Mouse (Mus musculus) monocyte, adult 5-6 weeks (primary cell): ENCODE results near the gene Tcte1. TPM values are rescaled to one million over a fixed set of nuclear protein-coding genes. Genes with fewer than 3 reads are reported as not detected.

Source experiments
- ATAC-seq: fragments of 153-309, 156-312 bp; replicated peaks from 2 replicates; pipeline ENCODE4 v1.8.0; 2017; ENCODE audit warnings: mild to moderate bottlenecking; ENCODE audit not compliant: low TSS enrichment, insufficient number of reproducible peaks, severe bottlenecking, poor library complexity, low FRiP score
- total RNA-seq: library from RNA; stranded (forward); fragments of 200-1000, 200-491, 200-594 nt; gene quantifications from 3 replicates; pipeline ENCODE4 v1.2.3, GENCODE M21; 2017

Tcte1 gene
- total RNA-seq, 1 experiment from 2014 or later = not detected

DNA sequence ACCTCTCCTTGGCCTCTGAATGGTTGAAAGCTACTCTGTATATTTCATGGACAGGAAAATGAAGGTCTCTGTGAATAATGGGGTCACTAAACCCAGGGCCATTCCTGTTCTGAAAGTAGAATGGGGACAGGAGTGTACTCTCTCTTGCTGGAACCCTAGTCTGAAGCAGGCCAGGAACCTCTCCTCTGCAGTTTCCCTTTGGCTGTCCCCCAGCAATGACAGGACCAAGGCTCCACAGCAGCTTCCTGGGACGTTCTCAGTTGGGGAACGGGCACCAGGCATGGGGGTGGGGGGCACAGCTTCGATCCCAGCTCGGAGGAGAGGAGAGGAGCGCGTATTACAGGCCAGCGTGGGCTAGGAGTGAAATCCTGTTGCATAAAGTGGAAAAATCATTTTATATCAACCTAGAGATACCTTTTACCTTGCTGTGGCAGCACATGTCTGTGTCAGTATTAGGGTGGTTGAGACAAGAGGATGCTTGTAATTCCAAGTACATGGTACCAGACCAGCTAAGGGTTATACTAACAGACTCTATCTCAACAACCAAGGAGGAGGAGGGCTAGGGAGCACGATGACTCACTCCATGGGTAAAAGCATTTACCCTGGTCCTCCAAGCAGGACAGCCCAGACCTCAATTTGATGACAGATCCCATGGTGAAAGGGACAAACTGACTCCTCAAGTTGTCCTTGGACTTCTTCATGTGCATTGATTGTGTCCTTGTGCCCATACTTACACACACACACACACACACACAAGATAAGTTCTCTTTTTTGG lies 52.1 kb downstream of the Tcte1 start:
- ATAC-seq = no peak

- ATAC-seq = no peak
Observed at GRCm38 (mm10) chr17:45578242-45578641, 55.0 kb downstream of the Tcte1 start.

DNA sequence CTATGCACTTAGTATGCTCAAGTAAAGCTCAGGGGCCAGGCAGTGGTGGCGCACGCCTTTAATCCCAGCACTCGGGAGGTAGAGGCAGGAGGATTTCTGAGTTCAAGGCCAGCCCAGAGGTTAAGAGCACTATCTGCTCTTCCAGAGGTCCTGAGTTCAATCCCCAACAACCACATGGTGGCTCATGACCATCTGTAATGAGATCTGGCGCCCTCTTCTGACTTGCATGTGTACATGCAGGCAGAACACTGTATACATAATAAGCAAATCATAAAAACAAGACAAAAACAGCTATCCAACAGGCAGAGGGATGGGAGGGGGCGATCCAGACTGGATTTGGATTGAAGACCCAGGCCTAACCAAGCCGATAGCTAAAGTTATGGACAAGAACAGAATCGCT lies 55.6 kb downstream of the Tcte1 start:
- ATAC-seq = no peak

DNA sequence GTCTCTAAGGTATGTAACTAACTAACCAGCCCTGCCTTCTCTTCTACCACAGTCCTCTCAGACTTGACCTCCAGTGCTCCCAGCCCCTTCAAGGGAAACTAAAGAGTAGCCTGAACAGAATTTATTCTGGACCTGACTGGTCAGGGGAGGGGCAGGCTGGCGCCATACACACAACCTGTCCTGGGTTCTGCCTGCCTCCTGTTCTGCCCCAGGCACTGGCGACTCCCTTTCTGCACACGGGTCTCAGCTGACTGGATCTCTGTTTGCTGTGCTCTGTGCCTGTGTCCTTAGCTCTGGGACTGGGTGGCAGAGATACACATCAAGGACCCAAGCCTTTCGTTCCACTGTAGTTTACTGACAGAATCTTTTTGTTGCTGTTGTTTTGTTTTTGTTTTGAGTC lies 56.3 kb downstream of the Tcte1 start:
- ATAC-seq = no peak

DNA sequence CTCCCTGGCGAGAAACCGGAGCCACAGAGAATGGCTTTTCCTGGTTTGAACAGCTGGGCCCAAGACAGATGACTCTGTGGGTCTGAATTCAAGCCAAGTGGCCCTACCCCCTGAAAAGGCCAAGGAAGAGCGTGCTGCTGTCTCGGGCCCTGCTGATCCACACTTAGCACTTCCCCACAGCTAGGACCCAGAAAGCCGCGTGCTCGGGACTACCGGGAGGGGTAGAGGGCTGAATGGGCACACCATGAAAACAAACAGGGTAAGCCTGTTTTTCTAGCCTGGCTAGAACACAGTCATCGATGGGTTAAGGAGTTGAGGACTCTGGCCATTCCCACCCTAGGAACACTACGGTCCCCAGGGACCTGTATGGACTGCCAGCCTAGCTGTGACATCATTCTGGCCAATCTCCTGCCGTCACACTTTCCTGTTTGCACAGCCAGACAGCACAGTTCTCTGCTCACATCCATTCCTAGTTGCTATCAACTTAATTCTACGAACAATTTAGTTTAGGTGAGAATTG lies 57.8 kb downstream of the Tcte1 start:
- ATAC-seq = no peak

- ATAC-seq = peak; percentile 42; the same call in 1 of the 2 replicates
Observed at GRCm38 (mm10) chr17:45581567-45581983, 58.3 kb downstream of the Tcte1 start.

GRCm38 (mm10) chr17:45582188-45582587 lies 59.0 kb downstream of the Tcte1 start:
- ATAC-seq = no peak

- ATAC-seq = no peak
Observed at GRCm38 (mm10) chr17:45582715-45583355, 59.6 kb downstream of the Tcte1 start.

- ATAC-seq = peak; percentile 20; the same call in 1 of the 2 replicates
Observed at GRCm38 (mm10) chr17:45584096-45584896, 61.1 kb downstream of the Tcte1 start.

DNA sequence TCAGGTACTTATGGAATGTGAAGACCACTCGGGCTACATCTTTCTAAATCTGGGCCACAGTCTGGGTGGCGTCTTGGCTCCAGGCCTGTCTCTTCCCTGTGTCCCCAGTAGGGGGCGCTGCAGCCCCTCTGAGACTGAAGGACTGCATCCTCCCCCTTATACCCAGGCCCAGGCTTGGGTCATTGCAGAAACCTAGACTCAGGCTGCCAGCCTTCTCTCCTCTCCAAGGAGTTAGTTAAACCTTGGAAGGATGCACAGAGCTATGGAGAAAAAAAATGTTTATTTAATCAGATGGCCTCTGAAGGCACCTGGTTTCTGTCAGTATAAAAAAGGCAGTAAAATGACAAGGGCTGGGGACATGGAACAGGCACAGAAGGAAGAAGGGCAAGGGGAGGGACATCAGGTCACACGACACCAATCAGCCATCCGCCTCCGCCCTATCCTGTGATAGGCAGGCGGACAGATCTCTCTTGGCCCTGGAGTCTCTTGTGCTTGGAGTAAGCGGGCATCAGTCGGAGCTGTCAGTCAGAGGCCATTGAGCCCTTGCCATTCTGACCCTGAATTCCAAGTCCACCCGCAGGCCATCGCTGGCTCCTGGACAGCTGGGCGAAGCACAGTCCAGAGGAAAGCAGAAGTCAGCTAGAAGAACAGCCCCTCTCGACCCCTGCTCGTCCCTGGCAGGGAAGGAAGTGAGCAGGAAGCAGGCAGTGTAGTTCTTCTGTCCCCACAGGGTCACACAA lies 61.9 kb downstream of the Tcte1 start:
- ATAC-seq = peak; percentile 48

DNA sequence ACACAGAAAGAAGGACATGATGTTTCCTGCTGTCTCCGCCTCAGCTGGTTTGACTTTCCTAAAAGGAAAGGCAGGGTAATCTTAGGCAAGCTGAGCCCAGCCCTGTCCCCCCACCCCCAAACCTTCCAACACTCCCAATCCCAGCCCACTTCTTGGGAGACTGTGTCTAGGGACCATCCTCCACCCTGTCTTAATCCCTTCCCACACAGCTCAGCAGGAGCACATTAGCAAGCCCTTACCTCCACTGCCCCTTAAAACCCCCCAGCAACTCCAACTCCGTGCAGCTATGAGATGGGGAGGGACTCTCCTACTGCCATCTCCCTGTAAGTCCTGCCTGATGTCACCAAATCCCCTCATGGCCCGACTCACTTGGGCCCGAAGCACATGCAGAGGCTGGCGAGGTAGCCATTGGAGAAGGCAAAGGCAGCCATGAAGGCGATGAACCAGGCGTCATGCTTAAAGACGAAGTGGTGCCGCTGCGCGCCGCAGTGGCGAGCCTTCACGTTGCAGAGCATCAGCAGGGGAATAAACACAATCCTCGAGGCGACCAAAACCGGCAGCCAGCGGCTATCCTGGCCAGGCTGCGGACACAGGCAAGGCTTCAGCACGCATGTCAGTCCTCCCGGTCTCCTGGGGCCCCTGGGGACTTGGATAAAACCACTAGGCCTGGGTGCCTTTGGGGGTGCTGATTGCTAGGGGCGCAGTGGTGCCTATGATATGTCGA lies 62.7 kb downstream of the Tcte1 start:
- ATAC-seq = no peak

DNA sequence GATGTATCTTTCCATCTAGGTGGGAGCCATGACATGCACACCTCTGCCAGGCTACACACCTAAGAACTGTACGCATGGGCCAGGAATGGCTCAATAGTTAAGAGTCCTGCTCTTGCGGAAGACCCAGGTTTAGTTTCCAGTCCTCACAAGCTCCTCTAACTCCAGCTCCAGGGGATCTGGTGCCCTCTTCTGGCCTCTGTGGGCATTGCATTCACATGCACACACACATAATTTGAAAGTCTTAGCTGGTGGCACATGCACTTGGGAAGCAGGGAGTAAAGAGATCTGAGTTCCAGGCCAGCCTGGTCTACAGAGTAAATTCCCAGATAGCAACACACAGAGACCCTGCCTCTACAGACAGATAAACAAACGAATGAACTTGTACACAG lies 63.2 kb downstream of the Tcte1 start:
- no peak for ATAC-seq

- ATAC-seq = no peak
Observed at GRCm38 (mm10) chr17:45588370-45588769, 65.1 kb downstream of the Tcte1 start.

- ATAC-seq = no peak
Observed at GRCm38 (mm10) chr17:45589236-45589635, 66.0 kb downstream of the Tcte1 start.

GRCm38 (mm10) chr17:45589844-45590243 lies 66.6 kb downstream of the Tcte1 start:
- ATAC-seq = no peak

DNA sequence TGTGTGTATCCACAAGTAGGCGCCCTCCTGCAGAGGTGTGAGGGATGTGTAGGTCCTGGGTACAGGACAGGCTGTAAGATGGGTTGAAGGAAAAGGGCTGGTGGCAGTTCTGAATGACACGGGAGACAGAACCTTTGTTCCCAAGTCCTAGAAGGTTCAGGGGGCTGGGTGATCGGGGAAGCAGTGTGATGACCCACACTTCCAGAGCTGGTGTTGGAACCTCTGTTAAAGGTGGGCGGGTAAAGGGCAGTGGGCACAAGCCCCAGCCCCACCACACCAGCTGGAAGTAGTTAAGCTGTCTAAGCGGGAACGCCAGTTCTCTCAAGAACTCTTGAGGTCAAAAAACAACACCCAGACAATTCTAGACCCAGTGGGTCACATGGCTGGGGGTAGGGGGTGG lies 67.2 kb downstream of the Tcte1 start:
- no peak for ATAC-seq

GRCm38 (mm10) chr17:45591701-45592605 lies 68.7 kb downstream of the Tcte1 start:
- no peak for ATAC-seq
